Mouse (Mus musculus) heart, adult 2 months (tissue): ENCODE measurements at regions not wholly inside any gene's neighbourhood (a gene's known extent, or its start where the extent isn't known, plus 50 kb on each side); places are given as distances from the start of the nearest gene placed in this dataset.

Experiments used
- DNase-seq, 2 experiments: peaks; one replicate each; pipeline ENCODE4 v3.0.0; 2021
- H3K27ac ChIP-seq: fragments of 200-600 bp; 2 replicates; pipeline ENCODE4 v1.8.1; 2022
- H3K27me3 ChIP-seq: fragments of 200-500 bp; 2 replicates; pipeline ENCODE4 v1.6.1; 2012; ENCODE audit warnings: mild to moderate bottlenecking, low read length, inconsistent platforms, mixed read lengths; ENCODE audit not compliant: control insufficient read depth, insufficient read depth
- H3K36me3 ChIP-seq: fragments of 200-500 bp; 2 replicates; pipeline ENCODE4 v1.6.1; 2012; ENCODE audit warnings: low read length, inconsistent platforms; ENCODE audit not compliant: control insufficient read depth, insufficient read depth
- H3K4me1 ChIP-seq: fragments of 200-500 bp; 2 replicates; pipeline ENCODE4 v1.6.1; 2011; ENCODE audit warnings: low read length; ENCODE audit not compliant: control insufficient read depth, insufficient read depth
- H3K4me3 ChIP-seq: fragments of 200-600 bp; 2 replicates; pipeline ENCODE4 v1.8.1; 2022
- H3K79me2 ChIP-seq: fragments of 200-500 bp; replicated peaks from 2 replicates; pipeline ENCODE4 v1.6.1; 2012; ENCODE audit warnings: mild to moderate bottlenecking, inconsistent platforms, low read length, moderate library complexity, mixed read lengths; ENCODE audit not compliant: control insufficient read depth, insufficient read depth
- H3K9ac ChIP-seq: fragments of 200-500 bp; 2 replicates; pipeline ENCODE4 v1.6.1; 2012; ENCODE audit warnings: low read depth, mild to moderate bottlenecking, control low read depth, inconsistent platforms, low read length, mixed read lengths
- CTCF ChIP-seq: fragments of 200-600 bp; IDR thresholded peaks from 2 replicates; pipeline ENCODE4 v1.8.1; 2022; ENCODE audit warnings: antibody characterized with exemption, mild to moderate bottlenecking, moderate library complexity
- EP300 ChIP-seq: fragments of 200-500 bp; IDR thresholded peaks from 2 replicates; pipeline ENCODE4 v1.6.1; 2011; ENCODE audit warnings: low read depth, low read length, control low read depth; ENCODE audit not compliant: insufficient read depth
- POLR2A ChIP-seq: fragments of 200-500 bp; IDR thresholded peaks from 2 replicates; pipeline ENCODE4 v1.6.1; 2011; ENCODE audit warnings: mild to moderate bottlenecking, low read depth, low read length, control low read depth; ENCODE audit not compliant: insufficient read depth
- WGBS: fragments of 180-500 bp; shearing (Covaris S2); methylation state at CpG from one replicate; pipeline ENCODE4 v1.1.7; 2018; 5-methylcytosine and 5-hydroxymethylcytosine counted together
- intact Hi-C: fragments of 180-260 bp; cut with DNase I; formaldehyde crosslinking; loops from one replicate; pipeline ENCODE4 v1.15.1; 2025

DNA sequence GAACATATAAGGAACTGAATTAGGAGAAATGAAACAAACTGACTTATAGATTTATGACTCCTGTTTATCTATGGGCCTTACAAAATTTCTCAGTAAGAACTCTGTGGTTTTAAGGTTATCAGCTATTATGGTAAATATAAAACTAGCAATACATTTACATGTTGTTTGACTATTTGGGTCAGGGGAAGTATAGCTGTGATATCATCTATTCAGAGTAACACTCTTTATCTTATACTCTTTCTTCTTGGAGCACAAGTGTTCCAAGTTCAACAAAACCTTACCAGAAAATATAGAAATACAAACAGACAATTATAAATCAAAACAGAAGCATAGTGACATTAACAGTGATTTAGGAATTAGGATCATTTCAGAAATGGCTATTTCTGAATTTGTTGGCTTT, 383.6 kb downstream of the Casp12 start:
- no peaks in the 10 kb centered on the region for H3K27me3 ChIP-seq
- TF ChIP-seq CTCF, result no peak
- no peak for TF ChIP-seq POLR2A
- TF ChIP-seq EP300, result no peak
- no peak overlapping the region for H3K27ac ChIP-seq
- H3K9ac ChIP-seq, result no peak overlapping the region
- no peaks in the 10 kb centered on the region for H3K4me1 ChIP-seq
- intact Hi-C loops, result no loop called here
- DNase-seq, result no peak
- no peaks in the 10 kb centered on the region for H3K79me2 ChIP-seq
- H3K4me3 ChIP-seq, result no peak overlapping the region
- no peaks in the 10 kb centered on the region for H3K36me3 ChIP-seq

GRCm38 (mm10) chr9:5752686-5753301, 407.6 kb downstream of the Casp12 start:
- no peaks in the 10 kb centered on the region for H3K27me3 ChIP-seq
- no peak overlapping the region for H3K4me3 ChIP-seq
- no peak overlapping the region for H3K9ac ChIP-seq
- intact Hi-C loops, result no loop called here
- H3K36me3 ChIP-seq, result no peaks in the 10 kb centered on the region
- no peak overlapping the region for H3K27ac ChIP-seq
- H3K4me1 ChIP-seq, result no peaks in the 10 kb centered on the region
- DNase-seq, result no peak
- TF ChIP-seq CTCF (no peak), POLR2A (no peak), EP300 (no peak)
- no peaks in the 10 kb centered on the region for H3K79me2 ChIP-seq

DNA sequence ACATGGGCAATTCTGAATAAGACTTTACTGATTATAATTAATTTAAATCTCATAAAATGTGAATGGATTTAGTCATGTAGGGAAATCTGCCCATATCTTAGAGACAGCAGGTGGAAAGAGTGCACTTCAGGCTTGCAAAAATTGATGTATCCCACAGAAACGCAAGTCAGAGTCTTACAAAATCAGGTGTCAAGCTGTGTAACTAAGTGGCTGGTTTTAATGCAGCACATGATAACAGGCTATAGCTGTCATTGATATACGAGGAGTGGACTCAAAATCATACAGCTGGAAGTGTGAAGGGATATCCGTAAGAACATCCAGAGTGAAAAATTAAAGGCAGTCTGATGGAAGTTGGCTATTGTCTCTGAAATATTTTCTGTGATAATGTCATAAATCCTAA, 408.6 kb downstream of the Casp12 start:
- H3K27ac ChIP-seq, result no peak overlapping the region
- H3K27me3 ChIP-seq, result no peaks in the 10 kb centered on the region
- no peaks in the 10 kb centered on the region for H3K79me2 ChIP-seq
- H3K36me3 ChIP-seq, result no peaks in the 10 kb centered on the region
- whole genome bisulfite sequencing, result 58% methylated on average over 3 of the region's 3 CpGs
- no peak overlapping the region for H3K9ac ChIP-seq
- no peak overlapping the region for H3K4me3 ChIP-seq
- H3K4me1 ChIP-seq, result no peaks in the 10 kb centered on the region
- intact Hi-C loops, result no loop called here
- no peak for DNase-seq
- TF ChIP-seq CTCF, result no peak
- TF ChIP-seq EP300, result no peak
- TF ChIP-seq POLR2A, result no peak

DNA sequence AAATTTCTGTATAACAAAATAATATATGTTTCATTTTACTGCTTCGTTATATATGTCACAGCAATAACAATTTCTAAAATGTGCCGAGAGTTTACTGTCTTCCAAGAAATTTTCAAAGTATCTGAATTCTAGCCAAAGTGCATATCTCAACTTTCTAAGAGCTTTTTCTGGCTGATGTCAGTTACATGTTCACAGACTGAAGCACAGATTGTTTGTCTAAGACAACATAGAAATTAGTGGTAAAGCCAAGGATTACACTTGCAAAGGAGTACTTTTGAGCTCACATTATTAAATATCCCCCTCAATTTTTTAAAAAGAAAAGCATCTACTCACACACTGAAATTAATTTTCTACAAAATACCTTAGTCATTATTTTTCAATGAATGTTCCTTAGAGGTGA, 407.2 kb upstream of the Pdgfd start:
- intact Hi-C loops, result no loop called here
- Histone ChIP-seq H3K27ac (no peak overlapping the region), H3K36me3 (no peaks in the 10 kb centered on the region), H3K9ac (no peak overlapping the region), H3K79me2 (no peaks in the 10 kb centered on the region), H3K4me3 (no peak overlapping the region), H3K4me1 (no peaks in the 10 kb centered on the region), H3K27me3 (no peaks in the 10 kb centered on the region)
- 69% methylated on average over 2 of the region's 2 CpGs for WGBS
- TF ChIP-seq POLR2A (no peak), CTCF (no peak), EP300 (no peak)
- no peak for DNase-seq

- no peak for DNase-seq
- no peaks in the 10 kb centered on the region for H3K4me1 ChIP-seq
- H3K27me3 ChIP-seq, result no peaks in the 10 kb centered on the region
- no peak for TF ChIP-seq EP300
- TF ChIP-seq POLR2A, result no peak
- TF ChIP-seq CTCF, result no peak
- no peak overlapping the region for H3K27ac ChIP-seq
- 74% methylated on average over 2 of the region's 2 CpGs for WGBS
- no peaks in the 10 kb centered on the region for H3K79me2 ChIP-seq
- H3K4me3 ChIP-seq, result no peak overlapping the region
- intact Hi-C loops, result no loop called here
- H3K9ac ChIP-seq, result no peak overlapping the region
- H3K36me3 ChIP-seq, result no peaks in the 10 kb centered on the region
Measured at GRCm38 (mm10) chr9:5769927-5770326, 398.5 kb upstream of the Pdgfd start.

DNA sequence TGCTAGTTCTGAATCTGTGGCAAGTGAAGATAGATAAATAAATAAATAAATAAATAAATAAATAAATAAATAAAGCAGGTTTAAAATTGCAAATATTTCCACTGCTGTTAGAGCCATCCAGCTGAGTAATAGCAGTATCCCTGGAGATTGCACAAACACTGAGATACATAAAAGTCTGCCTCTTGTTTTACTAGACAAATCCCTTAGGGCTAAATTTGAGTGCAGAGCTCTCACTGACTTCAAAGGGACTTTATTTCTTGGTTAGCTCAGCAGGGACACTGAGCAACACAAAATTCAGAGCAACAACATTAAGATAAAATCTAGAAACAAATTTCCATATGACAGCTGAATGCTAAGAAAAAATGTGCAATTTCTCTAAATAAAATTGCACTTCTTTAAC, 397.2 kb upstream of the Pdgfd start:
- no peaks in the 10 kb centered on the region for H3K27me3 ChIP-seq
- no peaks in the 10 kb centered on the region for H3K36me3 ChIP-seq
- no peak overlapping the region for H3K4me3 ChIP-seq
- H3K4me1 ChIP-seq, result no peaks in the 10 kb centered on the region
- TF ChIP-seq POLR2A, result no peak
- no peak for TF ChIP-seq EP300
- TF ChIP-seq CTCF, result no peak
- H3K9ac ChIP-seq, result no peak overlapping the region
- H3K79me2 ChIP-seq, result no peaks in the 10 kb centered on the region
- no peak overlapping the region for H3K27ac ChIP-seq
- no peak for DNase-seq
- intact Hi-C loops, result no loop called here
